Mouse (Mus musculus) adrenal gland, postnatal 4 days (tissue): Measurements from ENCODE around the gene Tctex1d1. TPM values are rescaled to one million over a fixed set of nuclear protein-coding genes. Genes with fewer than 3 reads are reported as not detected.

Source experiments
- DNase-seq, 2 experiments: peaks; one replicate each; pipeline ENCODE4 v3.0.0; 2021 to 2022; ENCODE audit warnings: low spot score in 2 of 2, mixed read lengths in 2 of 2
- long read RNA-seq, 2 experiments: library from polyadenylated mRNA; stranded (forward); transcript quantifications; one replicate each; pipeline ENCODE4 v2.0.0; 2021
- total RNA-seq, 2 experiments: library from RNA; stranded (reverse); gene quantifications; 2 replicates each; pipeline ENCODE4 v1.2.3; 2021

The Tctex1d1 gene
- total RNA-seq: not detected
- long read RNA-seq, experiment 1: 0 reads
- long read RNA-seq, experiment 2: 0 reads

- no peak for DNase-seq
Measured at GRCm38 (mm10) chr4:102978440-102978839, at the start of gene Tctex1d1. Tctex1d1 (plus strand) TSS chr4:102978606.

GRCm38 (mm10) chr4:102929491-102929890 lies 48.9 kb upstream of the Tctex1d1 start:
- DNase-seq: no peak

DNA sequence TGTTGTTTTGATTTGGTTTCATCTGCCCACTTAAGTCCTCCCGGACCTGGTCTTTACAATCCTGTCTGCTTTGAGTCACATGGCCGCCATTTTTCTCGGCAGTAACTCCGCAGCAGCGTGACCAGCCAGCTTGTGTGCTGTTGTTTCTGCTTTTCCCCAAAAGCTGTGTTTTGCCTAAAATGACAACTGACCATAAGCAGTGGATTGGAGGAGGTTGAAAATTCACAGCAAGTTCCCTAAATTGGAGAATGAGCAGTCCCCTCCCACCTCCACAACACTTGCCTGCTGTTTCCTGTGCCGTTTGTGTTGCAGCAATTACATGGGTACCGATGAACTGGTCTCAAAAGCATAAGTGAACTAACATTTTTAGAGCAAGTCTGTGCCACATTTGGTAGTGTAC lies 47.7 kb upstream of the Tctex1d1 start:
- no peak for DNase-seq

DNA sequence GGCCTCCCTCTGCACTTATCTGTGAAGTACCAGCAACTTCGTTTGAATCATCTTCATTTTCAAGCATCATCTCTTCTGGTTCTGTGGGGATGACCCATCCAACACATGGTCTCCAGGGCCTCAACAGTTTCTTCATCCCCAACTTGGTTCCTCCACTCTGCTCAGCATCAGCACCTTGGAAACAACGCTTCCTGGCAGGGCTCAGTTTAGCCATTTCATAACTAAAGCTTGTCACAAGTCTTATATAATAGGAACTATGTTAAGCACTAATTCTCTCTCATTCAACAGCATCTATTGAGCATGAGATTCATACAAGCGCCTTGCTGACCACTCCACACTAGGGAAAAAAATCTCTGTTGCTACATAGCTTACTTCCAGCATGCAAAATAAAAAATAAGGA lies 38.1 kb upstream of the Tctex1d1 start:
- DNase-seq: no peak

DNA sequence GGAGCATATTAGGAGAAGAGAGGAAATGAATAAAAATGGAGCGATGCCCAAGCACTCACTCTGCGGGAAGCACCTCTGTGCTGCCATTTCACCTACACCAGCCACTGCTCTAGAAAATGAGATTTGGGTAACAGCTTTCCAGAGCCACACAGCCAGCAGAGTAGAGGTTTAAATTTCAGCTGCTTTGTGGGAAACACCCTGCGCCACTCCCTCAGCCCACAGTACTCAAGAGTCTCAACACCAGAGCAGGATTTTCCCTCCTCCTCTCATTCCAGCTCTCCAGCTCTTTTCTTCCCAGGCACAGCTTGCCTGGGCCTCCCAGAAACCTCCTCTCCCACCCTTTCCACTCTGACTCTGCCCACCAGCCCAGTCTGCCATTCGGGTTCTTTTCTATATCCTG lies 37.7 kb upstream of the Tctex1d1 start:
- no peak for DNase-seq

GRCm38 (mm10) chr4:102944325-102944724 lies 34.1 kb upstream of the Tctex1d1 start:
- DNase-seq: no peak

DNA sequence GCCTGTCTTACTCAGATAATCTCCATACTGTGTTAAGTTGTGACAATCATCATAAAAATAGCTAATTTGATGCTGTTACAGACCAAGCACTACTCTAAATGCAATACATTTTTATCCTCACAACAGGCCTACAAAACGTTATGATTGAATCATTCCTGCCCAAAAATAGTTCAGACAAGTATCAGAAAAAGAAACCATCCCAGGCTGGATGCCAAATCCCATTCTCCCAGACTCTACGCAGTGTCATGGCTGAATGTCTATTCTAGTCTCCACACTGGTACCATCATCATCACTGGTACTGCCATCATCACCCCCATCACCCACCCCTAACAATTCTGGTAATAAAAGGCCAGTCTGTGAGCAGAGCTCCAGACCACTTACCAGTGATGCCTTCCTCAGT lies 25.9 kb upstream of the Tctex1d1 start:
- no peak for DNase-seq

- no peak for DNase-seq
Measured at GRCm38 (mm10) chr4:102955294-102955956, 23.0 kb upstream of the Tctex1d1 start.

DNA sequence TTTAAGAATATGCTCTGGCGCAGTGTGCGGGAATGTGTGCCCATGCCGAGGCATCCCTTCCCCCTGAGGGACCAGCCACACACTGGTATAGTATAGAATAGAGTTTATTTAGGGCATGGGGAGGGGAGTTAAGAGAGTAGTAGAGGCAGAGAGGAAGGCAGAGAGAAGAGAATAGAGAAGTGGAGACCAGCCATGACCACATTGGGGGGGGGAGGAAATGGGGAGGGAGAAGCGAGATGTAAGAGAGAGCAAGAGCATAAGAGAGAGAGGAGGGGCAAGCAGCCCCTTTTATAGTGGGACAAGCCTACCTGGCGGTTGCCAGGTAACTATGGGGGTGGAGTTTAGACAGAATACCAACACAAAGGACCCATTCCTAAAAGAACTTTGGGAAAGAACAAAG lies 19.0 kb upstream of the Tctex1d1 start:
- DNase-seq: no peak

DNA sequence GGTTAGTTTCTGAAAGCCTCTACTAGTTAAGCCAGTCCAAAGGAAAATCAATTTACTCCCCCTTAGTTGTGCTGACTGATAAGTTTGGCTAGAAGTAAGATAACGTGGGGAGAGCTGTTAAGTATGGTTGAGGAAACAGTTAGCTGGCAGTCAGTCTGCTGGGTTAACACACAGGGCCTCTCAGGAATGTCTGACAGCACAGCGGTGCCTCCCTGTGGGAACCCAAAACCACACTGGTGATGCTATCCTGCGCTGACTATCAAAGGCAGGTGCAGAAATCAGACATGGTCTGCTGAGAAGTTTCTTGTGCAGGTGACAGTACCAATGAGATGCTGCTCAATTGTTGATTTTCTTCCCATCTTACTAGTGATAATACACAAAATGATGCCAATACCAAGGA lies 14.2 kb upstream of the Tctex1d1 start:
- DNase-seq: no peak

DNA sequence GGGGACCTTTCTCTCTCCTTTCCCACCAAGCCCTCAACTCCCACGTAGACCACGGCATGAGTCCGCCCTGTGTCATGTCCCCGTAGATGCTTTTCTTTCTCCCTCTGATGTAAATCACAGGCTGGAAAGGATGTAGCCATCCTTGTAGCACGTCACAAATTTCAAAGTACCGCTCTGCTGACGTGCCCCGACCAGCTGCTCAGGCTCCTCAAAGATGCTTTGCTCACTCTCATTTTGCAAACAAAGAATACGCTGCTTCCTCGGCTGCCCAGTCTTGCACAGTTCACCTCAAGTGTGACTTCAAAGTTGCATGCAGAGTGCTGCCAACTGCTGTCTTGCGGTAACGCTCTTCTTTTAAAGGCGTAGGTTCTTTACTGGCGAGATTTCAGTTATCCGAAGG lies 10.6 kb upstream of the Tctex1d1 start:
- no peak for DNase-seq

GRCm38 (mm10) chr4:102969599-102969998 lies 8.8 kb upstream of the Tctex1d1 start:
- no peak for DNase-seq

DNA sequence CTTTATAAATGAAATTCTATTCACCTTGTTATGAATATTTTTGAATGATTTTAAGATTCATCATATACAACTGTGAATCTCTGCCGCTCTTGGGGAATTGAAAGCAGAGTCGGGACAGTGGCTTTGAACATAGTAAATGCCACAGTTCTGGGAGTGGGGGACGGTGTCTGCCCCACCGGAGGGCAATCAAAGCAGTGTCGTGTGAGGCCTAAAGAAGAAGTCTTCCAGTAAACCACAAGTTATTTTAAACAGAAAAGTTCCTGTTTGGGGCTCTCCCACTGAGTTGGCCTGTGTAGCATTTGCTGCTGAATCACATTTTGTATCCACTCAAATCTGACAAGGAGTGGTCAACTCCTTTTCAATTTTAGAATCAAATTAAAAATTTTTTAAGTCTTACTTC lies 7.2 kb upstream of the Tctex1d1 start:
- no peak for DNase-seq

DNA sequence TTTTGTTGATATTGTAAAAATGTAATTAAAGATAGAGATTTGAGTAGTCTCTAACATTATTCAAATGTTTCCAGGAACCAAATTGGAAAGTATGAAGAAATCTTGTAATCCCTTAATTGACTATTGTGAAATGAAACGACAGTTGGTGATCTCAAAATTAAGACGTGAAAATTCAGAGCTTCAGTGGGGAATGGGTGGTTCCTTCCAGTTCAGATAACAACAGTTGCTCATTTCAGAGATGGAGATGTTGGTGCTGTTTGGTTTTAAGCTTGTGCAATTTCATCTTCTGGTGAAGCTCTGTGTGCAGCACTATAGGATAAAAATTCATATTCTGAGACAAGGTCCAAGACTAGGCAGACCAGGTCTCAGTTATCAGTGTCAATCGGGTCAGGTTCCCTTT lies 6.3 kb upstream of the Tctex1d1 start:
- no peak for DNase-seq

GRCm38 (mm10) chr4:102974172-102974571 lies 4.2 kb upstream of the Tctex1d1 start:
- no peak for DNase-seq

DNA sequence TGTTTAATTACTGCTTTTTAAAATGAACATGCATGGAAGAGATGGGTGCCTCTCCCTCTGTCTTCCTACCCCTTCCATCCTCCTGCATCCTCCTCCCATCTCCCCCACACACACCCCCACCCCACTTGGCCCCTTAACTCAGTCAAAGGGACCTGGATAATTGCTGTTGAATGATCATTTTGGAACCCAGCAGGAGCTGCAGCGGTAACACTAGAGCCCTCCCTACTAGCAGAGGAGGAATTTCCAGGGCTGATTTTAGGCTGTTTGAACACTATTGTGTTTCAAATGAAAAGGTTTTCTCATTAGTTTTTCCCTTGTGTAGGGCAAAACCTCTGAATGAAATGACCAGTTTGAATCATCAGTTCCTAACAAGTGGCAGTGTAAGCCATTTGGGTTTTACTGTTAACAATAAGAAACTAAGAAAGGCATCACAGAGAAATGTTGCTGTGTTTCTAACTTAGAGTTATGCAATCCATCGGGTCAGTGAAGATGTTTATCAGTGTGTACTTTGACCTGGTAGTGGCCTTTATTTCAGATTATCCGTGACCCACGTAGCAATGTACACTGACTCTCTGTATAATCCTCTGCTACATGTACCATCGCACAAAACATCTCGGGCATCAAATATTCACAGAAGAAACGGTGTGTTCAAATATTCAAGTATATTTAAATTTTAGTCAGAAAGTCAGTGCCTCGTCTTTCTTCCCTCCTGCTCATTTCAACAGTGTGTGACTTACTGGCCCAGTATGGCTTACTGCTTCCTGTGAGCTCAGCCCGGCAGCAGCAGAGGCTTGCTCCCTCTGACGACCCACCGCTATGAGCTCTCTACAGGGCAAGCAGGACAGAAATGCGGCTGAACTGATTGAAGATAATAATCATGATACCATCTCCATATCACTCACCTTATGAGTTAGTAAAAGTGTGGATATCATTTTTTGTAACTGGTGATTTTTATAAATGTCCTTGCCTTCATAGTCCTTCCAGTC lies 1.8 kb upstream of the Tctex1d1 start:
- no peak for DNase-seq

GRCm38 (mm10) chr4:102977778-102978321 lies 556 bp upstream of the Tctex1d1 start:
- no peak for DNase-seq

DNA sequence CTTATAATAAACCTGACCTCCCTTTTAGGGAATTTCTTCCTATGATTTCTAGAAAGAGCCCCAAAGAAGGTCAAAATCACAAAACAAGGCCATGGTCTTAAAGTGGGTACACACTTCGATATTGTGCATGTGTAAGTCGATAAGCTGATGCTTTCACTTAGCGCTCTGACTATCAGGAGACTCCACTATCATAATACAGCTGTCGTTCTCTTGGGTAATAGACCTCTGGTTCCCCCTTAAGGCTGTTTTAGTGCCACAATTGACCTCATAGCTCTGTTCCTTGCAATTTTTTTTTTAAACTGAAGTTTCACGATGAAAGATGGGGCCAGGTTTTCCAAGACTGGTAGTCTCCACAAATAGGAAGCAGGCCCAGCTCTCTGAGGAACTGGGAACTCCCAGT lies 979 bp downstream of the Tctex1d1 start:
- no peak for DNase-seq

DNA sequence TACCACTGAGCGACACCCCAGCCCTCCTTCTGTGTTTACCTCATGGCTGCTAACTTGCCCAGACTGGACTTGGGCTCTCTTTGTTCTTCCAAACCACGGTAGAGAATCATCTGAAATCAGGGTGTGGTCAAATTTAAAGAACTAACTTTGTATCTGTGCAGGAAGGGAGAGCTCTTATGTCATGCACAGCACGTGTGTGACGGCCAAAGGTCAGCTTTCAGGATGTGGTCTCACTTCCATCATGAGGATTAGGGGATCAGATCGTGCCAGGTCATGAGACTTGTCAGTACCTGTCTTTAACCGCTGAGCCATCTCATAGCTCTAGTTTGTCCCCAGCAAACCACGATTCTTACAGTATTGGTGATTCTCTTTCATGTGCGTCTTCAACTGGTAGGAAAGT lies 3.3 kb downstream of the Tctex1d1 start:
- no peak for DNase-seq

DNA sequence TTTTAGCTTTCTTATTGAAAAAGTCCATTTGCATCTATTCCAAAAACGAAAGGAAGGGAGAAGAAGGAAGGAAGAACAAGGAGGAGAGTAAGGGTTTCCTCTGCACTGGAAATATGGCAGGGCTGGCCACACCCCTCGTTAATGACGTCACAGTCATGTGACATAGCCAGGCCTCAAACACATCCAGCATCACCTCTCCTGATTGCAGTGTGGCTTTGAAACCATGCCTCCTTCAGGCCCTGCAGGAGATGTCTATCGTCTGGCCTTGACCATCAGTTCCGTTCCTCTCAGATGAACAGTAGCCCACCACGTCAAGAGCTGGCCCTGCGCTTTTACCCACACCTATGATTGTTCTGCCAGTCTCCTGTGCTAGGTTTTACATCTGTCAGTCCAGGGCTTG lies 7.8 kb downstream of the Tctex1d1 start:
- no peak for DNase-seq

- no peak for DNase-seq
Measured at GRCm38 (mm10) chr4:102986917-102987316, 8.5 kb downstream of the Tctex1d1 start.

DNA sequence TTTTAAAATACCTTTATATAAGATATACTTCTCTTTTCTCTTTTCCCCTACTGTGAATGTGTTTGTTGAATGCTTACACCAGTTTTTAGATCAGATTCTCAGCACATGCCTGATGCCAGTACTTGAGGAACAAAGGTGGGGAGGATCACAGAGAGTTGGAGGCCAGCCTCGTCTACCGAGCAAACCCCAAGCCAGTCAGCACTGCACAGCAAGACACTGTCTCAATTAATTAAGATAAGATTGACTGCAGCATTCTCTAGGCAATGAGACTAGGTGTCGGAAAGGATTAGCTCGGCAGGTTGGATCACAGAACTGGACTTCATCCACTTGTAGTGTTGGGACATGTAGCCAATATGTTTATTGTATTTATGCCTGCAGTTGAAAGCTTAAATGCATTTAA lies 8.9 kb downstream of the Tctex1d1 start:
- DNase-seq: no peak
